Mouse (Mus musculus) olfactory bulb, adult 2 months (tissue): ENCODE measurements around the gene Gm20431.

ENCODE experiments used
- CTCF ChIP-seq: fragments of 200-500 bp; IDR thresholded peaks from 2 replicates; pipeline ENCODE4 v1.5.1; 2012; ENCODE audit warnings: low read depth, mild to moderate bottlenecking, low read length, moderate library complexity; ENCODE audit not compliant: insufficient read depth
- POLR2A ChIP-seq: fragments of 200-500 bp; IDR thresholded peaks from 2 replicates; pipeline ENCODE4 v1.6.1; 2012; ENCODE audit warnings: mild to moderate bottlenecking, low read depth, low read length, moderate library complexity; ENCODE audit not compliant: insufficient read depth

DNA sequence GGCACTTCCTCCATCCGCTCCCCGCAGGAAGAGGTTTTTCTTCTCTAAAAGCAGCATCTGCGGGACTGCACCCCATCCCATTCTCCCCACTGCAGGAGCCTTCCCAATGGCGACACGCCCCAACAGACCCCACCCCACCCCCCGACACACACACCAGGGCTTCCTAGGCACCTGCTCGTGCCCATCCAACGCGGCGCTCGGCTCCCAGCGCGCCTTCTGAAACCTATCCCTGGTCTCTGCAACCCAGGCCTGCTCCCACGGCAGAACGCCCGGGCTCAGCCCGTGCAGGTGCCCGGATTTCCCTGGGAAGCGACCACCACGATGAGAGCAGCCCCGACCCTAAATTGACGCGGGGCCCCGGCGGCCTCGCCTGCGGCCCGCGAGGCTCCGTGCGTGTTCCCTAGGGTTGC, 30.1 kb downstream of the Gm20431 start:
- TF ChIP-seq CTCF (no peak), POLR2A (no peak)
